Mouse (Mus musculus): ENCODE data around the gene Foxc1. TPM values are rescaled to one million over a fixed set of nuclear protein-coding genes. Genes with fewer than 3 reads are reported as not detected.

Gene Foxc1
- total and polyA plus RNA-seq, 3 experiments: 0.01 TPM; not detected in 2

DNA sequence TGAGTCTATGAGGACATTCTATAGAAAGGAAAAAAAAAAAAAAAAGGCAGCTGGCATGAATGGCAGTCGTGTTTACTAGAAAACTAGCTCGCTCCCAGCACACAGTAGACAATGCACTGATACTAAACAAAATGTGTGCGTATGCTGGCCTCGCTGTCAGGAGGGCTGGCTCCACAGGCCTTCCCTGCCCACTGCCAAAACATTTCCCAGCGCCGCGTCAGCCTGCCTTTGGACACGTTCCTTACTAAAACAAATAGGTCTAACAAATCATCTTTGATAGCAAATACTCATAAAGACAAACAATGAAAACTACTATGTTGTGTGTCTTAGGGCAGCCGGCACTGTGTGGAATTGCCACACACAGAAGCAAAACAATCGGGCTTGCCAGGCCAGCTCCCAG, 9.1 kb upstream of the Foxc1 start:
- TF ChIP-seq JUND (IDR thresholded peaks at IDR 0.05; ENCODE audit: low read depth, low read length): no peak
- no peak for TF ChIP-seq SIN3A (IDR thresholded peaks at IDR 0.05; ENCODE audit: low read length)
- no peak for TF ChIP-seq NRF1 (IDR thresholded peaks at IDR 0.05; ENCODE audit: insufficient read depth, low read depth, low read length, poor library complexity, severe bottlenecking)
- no peak for TF ChIP-seq ZKSCAN1 (IDR thresholded peaks at IDR 0.05; ENCODE audit: low read depth, low read length)
- TF ChIP-seq ZC3H11A (IDR thresholded peaks at IDR 0.05; ENCODE audit: low read depth, low read length): no peak
- TF ChIP-seq MYB (IDR thresholded peaks at IDR 0.05; ENCODE audit: low read depth, low read length): no peak
- no peak for TF ChIP-seq KAT2A (conservative IDR thresholded peaks at IDR 0.05; ENCODE audit: low read depth, low read length)
- TF ChIP-seq TBP (IDR thresholded peaks at IDR 0.05; ENCODE audit: low read depth, low read length): no peak
- no peak for TF ChIP-seq RAD21 (IDR thresholded peaks at IDR 0.05; ENCODE audit: low read depth, low read length)
- no peak for TF ChIP-seq ELF1 (IDR thresholded peaks at IDR 0.05; ENCODE audit: low read depth, low read length)
- TF ChIP-seq TAL1 (IDR thresholded peaks at IDR 0.05; ENCODE audit: low read length): no peak
- no peak for TF ChIP-seq MXI1 (IDR thresholded peaks at IDR 0.05; ENCODE audit: low read depth, low read length)
- TF ChIP-seq CHD1 (IDR thresholded peaks at IDR 0.05; ENCODE audit: low read depth, low read length): no peak
- TF ChIP-seq USF1 (IDR thresholded peaks at IDR 0.05; ENCODE audit: low read depth, low read length): no peak
- no peak for TF ChIP-seq ZMIZ1 (IDR thresholded peaks at IDR 0.05; ENCODE audit: low read depth, low read length)
- no peak for TF ChIP-seq CHD2 (IDR thresholded peaks at IDR 0.05; ENCODE audit: low read length)
- no peak for TF ChIP-seq GABPA (IDR thresholded peaks at IDR 0.05; ENCODE audit: low read depth, low read length)
- H3K79me2 ChIP-seq (ENCODE audit: control insufficient read depth, insufficient read depth, low read length, poor library complexity): no peaks in the 10 kb centered on the region
- peaks cover 0 to 6% of the 10 kb centered on the region in 2 experiments; a peak in 2 of 4 replicates for H3K4me1 ChIP-seq (ENCODE audit: control insufficient read depth in 1 of 2, insufficient read depth in 2 of 2, low read length in 2 of 2)
- peaks cover 0 to 2% of the 10 kb centered on the region in 2 experiments; a peak in 1 of 4 replicates for H3K36me3 ChIP-seq (ENCODE audit: control insufficient read depth in 1 of 2, insufficient read depth in 2 of 2, low read length in 2 of 2)
- no peaks in the 10 kb centered on the region for H3K27me3 ChIP-seq (ENCODE audit: control insufficient read depth in 1 of 2, insufficient read depth in 2 of 2, low read length in 2 of 2)
- H3K9ac ChIP-seq (ENCODE audit: control insufficient read depth, low read depth, low read length, poor library complexity, severe bottlenecking): no peak overlapping the region
- H3K4me3 ChIP-seq (ENCODE audit: control insufficient read depth in 1 of 2, insufficient read depth in 1 of 2, low read depth in 2 of 2, low read length in 2 of 2): no peak overlapping the region
- no peak for DNase-seq (ENCODE audit: low read depth, low spot score)
- H3K9me3 ChIP-seq (replicated peaks; ENCODE audit: insufficient read depth, low read length): no peaks in the 10 kb centered on the region
- no peak overlapping the region for H3K27ac ChIP-seq (ENCODE audit: control insufficient read depth, low read depth, low read length)

DNA sequence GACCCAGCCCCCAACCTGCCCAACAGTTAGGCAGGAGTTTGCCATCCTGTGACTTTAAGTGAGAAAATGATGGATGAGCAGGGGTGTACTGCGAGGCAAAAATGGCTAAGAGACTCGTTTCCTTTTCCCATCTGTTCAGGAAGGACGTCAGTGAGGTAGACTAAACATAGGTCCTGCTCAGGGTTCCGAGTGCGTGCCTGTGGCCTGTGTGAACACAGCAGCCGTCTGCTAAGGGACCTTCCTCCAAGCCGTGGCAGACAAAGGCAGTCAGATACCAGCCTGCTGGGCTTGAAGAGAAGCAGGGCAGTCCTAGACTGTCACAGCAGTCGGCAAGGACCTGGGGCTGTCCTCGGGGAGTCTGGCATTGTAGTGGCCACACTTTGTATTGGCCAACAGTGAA, 8.4 kb upstream of the Foxc1 start:
- no peak for DNase-seq (ENCODE audit: low read depth, low spot score)
- H3K79me2 ChIP-seq (ENCODE audit: control insufficient read depth, insufficient read depth, low read length, poor library complexity): no peaks in the 10 kb centered on the region
- TF ChIP-seq MAX (IDR thresholded peaks at IDR 0.05; ENCODE audit: low read length) (no peak), MEF2A (IDR thresholded peaks at IDR 0.05; ENCODE audit: extremely low read depth, insufficient replicate concordance, low read depth, low read length, poor library complexity, severe bottlenecking) (no peak), ZKSCAN1 (IDR thresholded peaks at IDR 0.05; ENCODE audit: low read depth, low read length) (no peak), NELFE (IDR thresholded peaks at IDR 0.05; ENCODE audit: low read depth, low read length) (no peak), BHLHE40 (IDR thresholded peaks at IDR 0.05; ENCODE audit: borderline replicate concordance, low read depth, low read length) (no peak), POLR2A (IDR thresholded peaks at IDR 0.05; ENCODE audit: control insufficient read depth in 1 of 2, insufficient read depth in 1 of 2, low read depth in 1 of 2, low read length in 2 of 2, poor library complexity in 1 of 2) (no peak), ETS1 (IDR thresholded peaks at IDR 0.05; ENCODE audit: low read depth, low read length) (no peak), CHD2 (IDR thresholded peaks at IDR 0.05; ENCODE audit: low read length) (no peak), RAD21 (IDR thresholded peaks at IDR 0.05; ENCODE audit: low read depth, low read length) (no peak)
- H3K27me3 ChIP-seq (ENCODE audit: control insufficient read depth in 1 of 2, insufficient read depth in 2 of 2, low read length in 2 of 2): no peaks in the 10 kb centered on the region
- peaks cover 0 to 6% of the 10 kb centered on the region in 2 experiments; a peak in 2 of 4 replicates for H3K4me1 ChIP-seq (ENCODE audit: control insufficient read depth in 1 of 2, insufficient read depth in 2 of 2, low read length in 2 of 2)
- peaks cover 0 to 2% of the 10 kb centered on the region in 2 experiments; a peak in 1 of 4 replicates for H3K36me3 ChIP-seq (ENCODE audit: control insufficient read depth in 1 of 2, insufficient read depth in 2 of 2, low read length in 2 of 2)
- no peak overlapping the region for H3K27ac ChIP-seq (ENCODE audit: control insufficient read depth, low read depth, low read length)
- H3K9me3 ChIP-seq (replicated peaks; ENCODE audit: insufficient read depth, low read length): no peaks in the 10 kb centered on the region
- no peak overlapping the region for H3K9ac ChIP-seq (ENCODE audit: control insufficient read depth, low read depth, low read length, poor library complexity, severe bottlenecking)
- no peak overlapping the region for H3K4me3 ChIP-seq (ENCODE audit: control insufficient read depth in 1 of 2, insufficient read depth in 1 of 2, low read depth in 2 of 2, low read length in 2 of 2)
